Mouse (Mus musculus): ENCODE measurements at regions not wholly inside any gene's neighbourhood (a gene's known extent, or its start where the extent isn't known, plus 50 kb on each side); places are given as distances from the start of the nearest gene placed in this dataset.

DNA sequence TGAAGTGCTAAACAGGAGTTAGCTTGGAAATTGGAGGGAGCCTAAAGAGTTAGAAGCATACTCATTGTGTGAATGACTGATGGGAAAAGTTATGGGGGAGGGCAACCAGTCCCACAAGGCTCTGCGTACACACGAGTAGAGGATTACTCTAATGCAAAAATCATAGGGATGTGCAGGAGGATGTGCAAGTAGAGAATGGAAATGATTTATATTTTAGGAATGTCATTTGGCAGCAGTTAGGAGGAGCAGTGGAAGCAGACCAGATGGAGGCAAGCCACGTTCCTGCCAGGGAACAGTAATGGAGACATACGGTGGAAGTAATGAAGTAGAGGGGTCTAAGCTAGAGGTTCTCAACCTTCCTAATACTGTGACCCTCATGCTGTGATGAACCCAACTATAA lies 194.1 kb upstream of the Arhgap24 start:
- Histone ChIP-seq H3K4me3 (ENCODE audit: control insufficient read depth in 1 of 2, insufficient read depth in 1 of 2, low read depth in 1 of 2, low read length in 2 of 2) (no peak overlapping the region), H3K36me3 (ENCODE audit: control insufficient read depth, insufficient read depth, low read length) (no peaks in the 10 kb centered on the region), H3K27ac (replicated peaks in 1 of 2; ENCODE audit: control insufficient read depth in 1 of 2, insufficient read depth in 1 of 2, low read depth in 2 of 2, low read length in 2 of 2) (no peak overlapping the region), H3K9ac (ENCODE audit: low read length) (no peak overlapping the region), H3K4me1 (ENCODE audit: control insufficient read depth in 2 of 2, insufficient read depth in 2 of 2, low read length in 2 of 2) (no peaks in the 10 kb centered on the region), H3K27me3 (ENCODE audit: control insufficient read depth, insufficient read depth, low read length) (no peaks in the 10 kb centered on the region), H3K4me2 (ENCODE audit: low read length) (no peak overlapping the region), H3K9me3 (ENCODE audit: control insufficient read depth, low read length) (no peaks in the 10 kb centered on the region)
- 81% methylated on average over 4 of the region's 4 CpGs for WGBS
- ATAC-seq (ENCODE audit: insufficient number of reproducible peaks, insufficient read depth, low FRiP score, low read depth), result no peak

DNA sequence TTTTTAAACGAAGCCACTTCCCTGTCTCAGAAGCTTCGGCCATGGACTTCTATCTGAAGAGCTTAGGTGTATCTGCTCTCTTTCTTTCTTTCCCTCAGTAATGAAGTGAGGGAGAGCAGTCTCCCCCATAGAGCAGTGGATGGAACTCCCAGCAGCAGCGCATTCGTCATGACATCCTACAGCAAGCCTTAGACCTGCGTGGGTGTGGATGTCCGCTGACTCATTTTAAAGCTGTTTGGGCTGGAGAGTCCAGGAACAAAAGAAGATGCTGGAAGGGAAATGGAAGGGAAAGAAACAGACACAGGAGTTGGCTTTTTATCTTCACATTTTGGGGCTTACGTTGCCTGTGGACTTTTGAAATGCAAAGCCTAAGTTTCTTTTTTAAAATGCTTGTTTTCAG lies 190.3 kb upstream of the Arhgap24 start:
- Histone ChIP-seq H3K9me3 (ENCODE audit: control insufficient read depth, low read length) (no peaks in the 10 kb centered on the region), H3K9ac (ENCODE audit: low read length) (no peak overlapping the region), H3K27me3 (ENCODE audit: control insufficient read depth, insufficient read depth, low read length) (no peaks in the 10 kb centered on the region), H3K27ac (replicated peaks in 1 of 2; ENCODE audit: control insufficient read depth in 1 of 2, insufficient read depth in 1 of 2, low read depth in 2 of 2, low read length in 2 of 2) (no peak overlapping the region), H3K4me2 (ENCODE audit: low read length) (no peak overlapping the region), H3K4me3 (ENCODE audit: control insufficient read depth in 1 of 2, insufficient read depth in 1 of 2, low read depth in 1 of 2, low read length in 2 of 2) (no peak overlapping the region), H3K36me3 (ENCODE audit: control insufficient read depth, insufficient read depth, low read length) (no peaks in the 10 kb centered on the region), H3K4me1 (ENCODE audit: control insufficient read depth in 2 of 2, insufficient read depth in 2 of 2, low read length in 2 of 2) (no peaks in the 10 kb centered on the region)
- 82% methylated on average over 7 of the region's 7 CpGs for WGBS
- no peak for ATAC-seq (ENCODE audit: insufficient number of reproducible peaks, insufficient read depth, low FRiP score, low read depth)

GRCm38 (mm10) chr5:102295564-102295963 lies 185.6 kb upstream of the Arhgap24 start:
- no peak for ATAC-seq (ENCODE audit: insufficient number of reproducible peaks, insufficient read depth, low FRiP score, low read depth)
- Histone ChIP-seq H3K9ac (ENCODE audit: low read length) (no peak overlapping the region), H3K4me2 (ENCODE audit: low read length) (no peak overlapping the region), H3K9me3 (ENCODE audit: control insufficient read depth, low read length) (no peaks in the 10 kb centered on the region), H3K4me3 (ENCODE audit: control insufficient read depth in 1 of 2, insufficient read depth in 1 of 2, low read depth in 1 of 2, low read length in 2 of 2) (no peak overlapping the region), H3K27me3 (ENCODE audit: control insufficient read depth, insufficient read depth, low read length) (no peaks in the 10 kb centered on the region), H3K36me3 (ENCODE audit: control insufficient read depth, insufficient read depth, low read length) (no peaks in the 10 kb centered on the region), H3K4me1 (ENCODE audit: control insufficient read depth in 2 of 2, insufficient read depth in 2 of 2, low read length in 2 of 2) (no peaks in the 10 kb centered on the region), H3K27ac (replicated peaks in 1 of 2; ENCODE audit: control insufficient read depth in 1 of 2, insufficient read depth in 1 of 2, low read depth in 2 of 2, low read length in 2 of 2) (no peak overlapping the region)
- WGBS, result 73% methylated on average over 5 of the region's 5 CpGs

DNA sequence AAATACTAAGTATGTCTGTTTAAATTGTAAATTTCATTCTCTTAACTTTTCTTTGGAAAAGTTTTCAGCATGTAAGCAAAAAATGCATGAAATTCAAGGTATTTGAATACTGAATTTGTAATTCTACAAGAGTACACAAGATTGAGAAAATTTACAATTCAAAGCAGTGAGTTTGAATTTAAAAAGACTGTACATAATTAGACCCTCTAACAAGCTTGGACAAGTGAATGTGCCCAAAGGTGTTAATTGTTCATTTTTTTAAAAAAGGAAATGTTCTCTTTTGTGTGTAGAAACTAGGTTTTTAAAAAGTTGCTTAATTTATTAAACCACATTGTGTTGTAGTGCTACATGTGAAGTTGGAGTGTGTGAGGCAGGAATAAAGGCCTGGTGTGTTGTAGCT lies 174.9 kb upstream of the Arhgap24 start:
- Histone ChIP-seq H3K4me1 (ENCODE audit: control insufficient read depth in 2 of 2, insufficient read depth in 2 of 2, low read length in 2 of 2) (no peaks in the 10 kb centered on the region), H3K9ac (ENCODE audit: low read length) (no peak overlapping the region), H3K4me3 (ENCODE audit: control insufficient read depth in 1 of 2, insufficient read depth in 1 of 2, low read depth in 1 of 2, low read length in 2 of 2) (no peak overlapping the region), H3K36me3 (ENCODE audit: control insufficient read depth, insufficient read depth, low read length) (no peaks in the 10 kb centered on the region), H3K4me2 (ENCODE audit: low read length) (no peak overlapping the region), H3K9me3 (ENCODE audit: control insufficient read depth, low read length) (no peaks in the 10 kb centered on the region), H3K27ac (replicated peaks in 1 of 2; ENCODE audit: control insufficient read depth in 1 of 2, insufficient read depth in 1 of 2, low read depth in 2 of 2, low read length in 2 of 2) (no peak overlapping the region), H3K27me3 (ENCODE audit: control insufficient read depth, insufficient read depth, low read length) (no peaks in the 10 kb centered on the region)
- no peak for ATAC-seq (ENCODE audit: insufficient number of reproducible peaks, insufficient read depth, low FRiP score, low read depth)

GRCm38 (mm10) chr5:102306718-102307117 lies 174.5 kb upstream of the Arhgap24 start:
- Histone ChIP-seq H3K4me1 (ENCODE audit: control insufficient read depth in 2 of 2, insufficient read depth in 2 of 2, low read length in 2 of 2) (no peaks in the 10 kb centered on the region), H3K27ac (replicated peaks in 1 of 2; ENCODE audit: control insufficient read depth in 1 of 2, insufficient read depth in 1 of 2, low read depth in 2 of 2, low read length in 2 of 2) (no peak overlapping the region), H3K36me3 (ENCODE audit: control insufficient read depth, insufficient read depth, low read length) (no peaks in the 10 kb centered on the region), H3K9ac (ENCODE audit: low read length) (no peak overlapping the region), H3K9me3 (ENCODE audit: control insufficient read depth, low read length) (no peaks in the 10 kb centered on the region), H3K4me2 (ENCODE audit: low read length) (no peak overlapping the region), H3K27me3 (ENCODE audit: control insufficient read depth, insufficient read depth, low read length) (no peaks in the 10 kb centered on the region), H3K4me3 (ENCODE audit: control insufficient read depth in 1 of 2, insufficient read depth in 1 of 2, low read depth in 1 of 2, low read length in 2 of 2) (no peak overlapping the region)
- 61% methylated on average over 3 of the region's 3 CpGs for WGBS
- no peak for ATAC-seq (ENCODE audit: insufficient number of reproducible peaks, insufficient read depth, low FRiP score, low read depth)

DNA sequence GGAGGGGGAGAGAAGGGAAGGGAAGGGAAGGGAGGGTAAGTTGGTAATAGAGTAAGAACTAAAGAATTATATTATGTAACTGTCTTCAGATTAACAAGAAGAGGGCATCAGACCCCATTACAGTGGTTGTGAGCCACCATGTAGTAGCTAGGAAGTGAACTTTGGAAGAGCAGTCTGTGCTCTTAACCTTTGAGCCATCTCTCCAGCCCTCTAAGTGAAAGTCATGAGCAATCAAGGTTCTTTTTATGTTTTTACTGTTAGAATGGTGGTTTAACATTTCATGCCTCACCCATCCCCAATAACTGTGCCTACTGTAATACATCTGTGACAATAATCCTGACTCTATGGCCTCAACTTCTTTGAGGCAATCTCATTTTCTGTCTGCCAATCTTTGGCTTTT lies 169.6 kb upstream of the Arhgap24 start:
- H3K4me1 ChIP-seq (ENCODE audit: control insufficient read depth in 2 of 2, insufficient read depth in 2 of 2, low read length in 2 of 2), result no peaks in the 10 kb centered on the region
- H3K4me3 ChIP-seq (ENCODE audit: control insufficient read depth in 1 of 2, insufficient read depth in 1 of 2, low read depth in 1 of 2, low read length in 2 of 2), result no peak overlapping the region
- H3K9me3 ChIP-seq (ENCODE audit: control insufficient read depth, low read length), result no peaks in the 10 kb centered on the region
- no peak overlapping the region for H3K4me2 ChIP-seq (ENCODE audit: low read length)
- no peaks in the 10 kb centered on the region for H3K27me3 ChIP-seq (ENCODE audit: control insufficient read depth, insufficient read depth, low read length)
- no peak overlapping the region for H3K27ac ChIP-seq (replicated peaks in 1 of 2; ENCODE audit: control insufficient read depth in 1 of 2, insufficient read depth in 1 of 2, low read depth in 2 of 2, low read length in 2 of 2)
- H3K9ac ChIP-seq (ENCODE audit: low read length), result no peak overlapping the region
- ATAC-seq (ENCODE audit: insufficient number of reproducible peaks, insufficient read depth, low FRiP score, low read depth), result no peak
- H3K36me3 ChIP-seq (ENCODE audit: control insufficient read depth, insufficient read depth, low read length), result no peaks in the 10 kb centered on the region

- H3K27me3 ChIP-seq (ENCODE audit: control insufficient read depth, insufficient read depth, low read length), result no peaks in the 10 kb centered on the region
- no peak for ATAC-seq (ENCODE audit: insufficient number of reproducible peaks, insufficient read depth, low FRiP score, low read depth)
- no peak overlapping the region for H3K27ac ChIP-seq (replicated peaks in 1 of 2; ENCODE audit: control insufficient read depth in 1 of 2, insufficient read depth in 1 of 2, low read depth in 2 of 2, low read length in 2 of 2)
- H3K4me3 ChIP-seq (ENCODE audit: control insufficient read depth in 1 of 2, insufficient read depth in 1 of 2, low read depth in 1 of 2, low read length in 2 of 2), result no peak overlapping the region
- H3K36me3 ChIP-seq (ENCODE audit: control insufficient read depth, insufficient read depth, low read length), result no peaks in the 10 kb centered on the region
- 70% methylated on average over 2 of the region's 2 CpGs for WGBS
- no peaks in the 10 kb centered on the region for H3K4me1 ChIP-seq (ENCODE audit: control insufficient read depth in 2 of 2, insufficient read depth in 2 of 2, low read length in 2 of 2)
- H3K4me2 ChIP-seq (ENCODE audit: low read length), result no peak overlapping the region
- H3K9me3 ChIP-seq (ENCODE audit: control insufficient read depth, low read length), result no peaks in the 10 kb centered on the region
- H3K9ac ChIP-seq (ENCODE audit: low read length), result no peak overlapping the region
These were observed 152.9 kb upstream of the Arhgap24 start for GRCm38 (mm10) chr5:102328197-102328784.

DNA sequence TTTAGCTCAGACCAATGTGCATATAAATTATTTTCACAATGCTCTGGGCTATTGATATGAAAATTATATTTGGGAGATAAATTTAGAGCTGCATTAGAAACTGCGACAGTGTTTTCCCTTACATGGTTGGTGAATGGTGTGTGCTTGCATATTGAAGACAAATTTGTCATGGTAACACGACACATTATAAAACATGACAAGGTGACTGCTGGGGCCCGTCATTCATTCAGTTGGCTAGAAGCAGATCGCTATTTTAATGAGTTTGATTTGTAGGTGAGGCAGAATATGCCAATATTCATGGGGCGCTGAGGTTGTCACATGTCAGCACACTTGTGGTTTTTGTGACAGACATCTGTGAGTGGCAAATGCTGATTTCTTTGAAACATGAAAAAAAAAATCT lies 147.3 kb upstream of the Arhgap24 start:
- no peak overlapping the region for H3K4me2 ChIP-seq (ENCODE audit: low read length)

More for the DNA sequence above, 147.3 kb upstream of the Arhgap24 start:
- no peaks in the 10 kb centered on the region for H3K27me3 ChIP-seq (ENCODE audit: control insufficient read depth, insufficient read depth, low read length)
- no peaks in the 10 kb centered on the region for H3K36me3 ChIP-seq (ENCODE audit: control insufficient read depth, insufficient read depth, low read length)
- no peaks in the 10 kb centered on the region for H3K9me3 ChIP-seq (ENCODE audit: control insufficient read depth, low read length)
- 80% methylated on average over 5 of the region's 5 CpGs for WGBS
- ATAC-seq (ENCODE audit: insufficient number of reproducible peaks, insufficient read depth, low FRiP score, low read depth), result no peak
- H3K4me3 ChIP-seq (ENCODE audit: control insufficient read depth in 1 of 2, insufficient read depth in 1 of 2, low read depth in 1 of 2, low read length in 2 of 2), result no peak overlapping the region
- H3K27ac ChIP-seq (replicated peaks in 1 of 2; ENCODE audit: control insufficient read depth in 1 of 2, insufficient read depth in 1 of 2, low read depth in 2 of 2, low read length in 2 of 2), result no peak overlapping the region
- H3K9ac ChIP-seq (ENCODE audit: low read length), result no peak overlapping the region
- no peaks in the 10 kb centered on the region for H3K4me1 ChIP-seq (ENCODE audit: control insufficient read depth in 2 of 2, insufficient read depth in 2 of 2, low read length in 2 of 2)
